Mouse (Mus musculus) liver, embryonic 14.5 days (tissue): ENCODE measurements around the gene Uri1. TPM values are rescaled to one million over a fixed set of nuclear protein-coding genes. Genes with fewer than 3 reads are reported as not detected.

Experiments used
- ATAC-seq: fragments of 200-750 bp; cut with Nextera tagmentation; 2 replicates; pipeline ENCODE4 v1.8.0; 2017; ENCODE audit warnings: moderate number of reproducible peaks, mild to moderate bottlenecking, moderate library complexity; ENCODE audit not compliant: insufficient read depth
- DNase-seq, 3 experiments: peaks; one replicate each; pipeline ENCODE4 v3.0.0-alpha.2; 2012 to 2013; ENCODE audit warnings: low read depth in 3 of 3, low spot score in 3 of 3
- H3K27ac ChIP-seq: fragments of 300-500 bp; sonication (generic); 2 replicates; pipeline ENCODE4 v1.5.1; 2014; ENCODE audit warnings: moderate library complexity, mild to moderate bottlenecking, control low read depth, inconsistent platforms
- H3K27me3 ChIP-seq: fragments of 300-500 bp; sonication (generic); 2 replicates; pipeline ENCODE4 v1.6.1; 2014; ENCODE audit warnings: mild to moderate bottlenecking, low read length, moderate library complexity; ENCODE audit not compliant: control insufficient read depth, insufficient read depth
- H3K36me3 ChIP-seq: fragments of 300-500 bp; sonication (generic); replicated peaks from 2 replicates; pipeline ENCODE4 v1.6.1; 2014; ENCODE audit warnings: low read depth; ENCODE audit not compliant: control insufficient read depth, insufficient read depth
- H3K4me1 ChIP-seq, 2 experiments: fragments of 200-500 bp in 1 of 2; fragments of 300-500 bp in 1 of 2; sonication (generic) in 1 of 2; replicated peaks; 2 replicates each; pipeline ENCODE4 v1.6.1; 2012 to 2014; ENCODE audit warnings: antibody characterized with exemption in 1 of 2, inconsistent platforms in 1 of 2, low read length in 1 of 2; ENCODE audit not compliant: control insufficient read depth in 2 of 2, insufficient read depth in 2 of 2
- H3K4me2 ChIP-seq: fragments of 300-500 bp; sonication (generic); 2 replicates; pipeline ENCODE4 v1.6.1; 2014; ENCODE audit warnings: low read depth, mild to moderate bottlenecking, control low read depth, moderate library complexity
- H3K4me3 ChIP-seq, 2 experiments: fragments of 200-500 bp in 1 of 2; fragments of 300-500 bp in 1 of 2; sonication (generic) in 1 of 2; 2 replicates each; pipeline ENCODE4 v1.5.1; 2012 to 2014; ENCODE audit warnings: low read depth in 2 of 2, low read length in 2 of 2, mild to moderate bottlenecking in 2 of 2, control low read depth in 1 of 2, inconsistent platforms in 1 of 2, moderate library complexity in 1 of 2; ENCODE audit not compliant: insufficient read depth in 1 of 2
- H3K9ac ChIP-seq: fragments of 300-500 bp; sonication (generic); replicated peaks from 2 replicates; pipeline ENCODE4 v1.6.1; 2014; ENCODE audit warnings: mild to moderate bottlenecking, control low read depth, moderate library complexity
- H3K9me3 ChIP-seq: fragments of 300-500 bp; sonication (generic); 2 replicates; pipeline ENCODE4 v1.6.1; 2016; ENCODE audit warnings: low read length, mixed read lengths; ENCODE audit not compliant: control insufficient read depth
- CTCF ChIP-seq: IDR thresholded peaks from 2 replicates; pipeline ENCODE4 v1.5.1; 2016; ENCODE audit warnings: antibody characterized with exemption, low read depth, control low read depth
- EP300 ChIP-seq: IDR thresholded peaks from 2 replicates; pipeline ENCODE4 v1.6.1; 2016; ENCODE audit warnings: antibody characterized with exemption, low read depth
- WGBS: fragments of 180-500 bp; shearing (Covaris S2); extraction: QIAGEN DNeasy Blood & Tissue Kit; methylation state at CpG from one replicate; pipeline ENCODE4 v1.1.7; 2014; ENCODE audit not compliant: insufficient replicate concordance; 5-methylcytosine and 5-hydroxymethylcytosine counted together
- polyA plus RNA-seq, 2 experiments: library from polyadenylated mRNA; depleted of rRNA in 1 of 2; stranded (reverse) in 1 of 2; unstranded in 1 of 2; fragments of >200 nt; fragmentation: Nextera tagmentation in 1 of 2; extraction: Ambion mirVana in 1 of 2; gene quantifications; 2 replicates each; pipeline versions ENCODE4 v1.2.1 to v1.2.3; 2012 to 2014

Uri1 gene
- polyA plus RNA-seq, 2 experiments = 7.2 to 11.9 TPM

DNA sequence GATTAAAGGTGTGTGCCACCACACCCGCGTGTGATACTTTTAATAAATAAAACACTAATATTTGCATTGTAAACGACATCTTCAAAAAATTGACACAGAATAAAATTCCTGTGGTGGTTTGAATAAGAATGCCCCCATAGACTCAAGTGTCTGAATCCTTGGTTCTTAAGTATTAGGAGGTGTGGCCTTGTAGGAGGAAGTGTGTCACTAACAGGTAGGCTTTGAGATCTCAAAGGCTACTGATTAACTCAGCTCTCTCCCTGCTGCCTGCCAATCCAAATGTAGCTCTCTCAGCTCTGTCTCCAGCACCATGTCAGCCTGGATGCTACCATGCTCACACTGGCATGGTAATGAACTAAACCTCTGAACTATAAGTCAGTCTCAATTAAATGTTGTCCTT is 17.9 kb upstream of the Uri1 start:
- Histone ChIP-seq H3K9me3 (no peaks in the 10 kb centered on the region), H3K4me1 (no peaks in the 10 kb centered on the region), H3K36me3 (no peaks in the 10 kb centered on the region), H3K4me3 (no peak overlapping the region), H3K27ac (no peak overlapping the region), H3K9ac (no peak overlapping the region), H3K27me3 (no peaks in the 10 kb centered on the region), H3K4me2 (no peak overlapping the region)
- ATAC-seq = no peak
- WGBS = 56% methylated on average over 3 of the region's 3 CpGs
- no peak for DNase-seq
- TF ChIP-seq CTCF (no peak), EP300 (no peak)

DNA sequence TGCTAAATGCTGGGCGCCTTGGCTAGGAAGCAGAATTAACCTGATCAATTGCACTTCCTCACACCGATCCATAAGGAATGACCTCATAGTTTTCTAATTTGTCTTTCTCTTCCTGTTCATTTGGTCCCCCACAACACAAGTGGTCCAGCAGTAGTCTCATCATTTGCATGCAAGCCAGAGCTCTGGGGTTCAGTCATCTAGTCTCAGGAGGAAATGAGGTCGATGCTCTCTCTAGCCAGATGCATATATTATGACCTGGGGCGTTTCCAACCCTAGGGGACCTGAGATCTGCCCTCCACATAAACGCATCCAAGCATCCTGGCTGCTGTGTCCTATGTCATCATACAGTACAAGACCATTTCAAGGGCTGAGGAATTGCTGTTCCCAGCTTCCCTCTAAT is 14.2 kb upstream of the Uri1 start:
- no peaks in the 10 kb centered on the region for H3K27me3 ChIP-seq
- H3K36me3 ChIP-seq = no peaks in the 10 kb centered on the region
- no peak overlapping the region for H3K9ac ChIP-seq
- no peak overlapping the region for H3K4me3 ChIP-seq
- H3K27ac ChIP-seq = no peak overlapping the region
- TF ChIP-seq EP300 (no peak), CTCF (no peak)
- no peak overlapping the region for H3K4me2 ChIP-seq
- ATAC-seq (no peak), DNase-seq (no peak)
- no peaks in the 10 kb centered on the region for H3K9me3 ChIP-seq
- no peaks in the 10 kb centered on the region for H3K4me1 ChIP-seq
- WGBS = 54% methylated on average over 5 of the region's 5 CpGs

DNA sequence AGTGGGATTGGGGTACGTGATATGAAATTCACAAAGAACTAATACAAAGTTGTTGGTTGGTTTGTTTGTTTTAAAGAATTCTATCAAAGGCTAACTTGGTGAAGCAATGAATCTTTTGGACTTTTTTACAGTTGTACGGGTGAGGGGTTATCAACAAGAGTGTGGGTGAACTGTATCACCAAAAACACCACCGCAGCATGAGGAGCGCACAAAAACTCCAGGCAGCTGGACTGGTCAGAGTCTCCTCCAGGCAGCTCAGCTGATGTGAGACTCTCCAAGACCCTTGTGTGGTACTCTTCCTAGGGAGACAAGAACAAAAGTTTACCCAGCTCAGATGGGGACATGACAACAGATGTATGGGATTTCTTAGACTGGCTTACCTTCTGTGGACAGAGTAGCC is 7.8 kb upstream of the Uri1 start:
- Histone ChIP-seq H3K9ac (no peak overlapping the region), H3K4me3 (no peak overlapping the region), H3K27me3 (no peaks in the 10 kb centered on the region), H3K4me1 (peaks cover 0 to 4% of the 10 kb centered on the region in 2 experiments; a peak in 2 of 4 replicates), H3K4me2 (no peak overlapping the region), H3K9me3 (no peaks in the 10 kb centered on the region), H3K36me3 (no peaks in the 10 kb centered on the region), H3K27ac (no peak overlapping the region)
- ATAC-seq = no peak
- DNase-seq = no peak
- WGBS = 62% methylated on average over 4 of the region's 4 CpGs
- no peak for TF ChIP-seq CTCF
- no peak for TF ChIP-seq EP300

DNA sequence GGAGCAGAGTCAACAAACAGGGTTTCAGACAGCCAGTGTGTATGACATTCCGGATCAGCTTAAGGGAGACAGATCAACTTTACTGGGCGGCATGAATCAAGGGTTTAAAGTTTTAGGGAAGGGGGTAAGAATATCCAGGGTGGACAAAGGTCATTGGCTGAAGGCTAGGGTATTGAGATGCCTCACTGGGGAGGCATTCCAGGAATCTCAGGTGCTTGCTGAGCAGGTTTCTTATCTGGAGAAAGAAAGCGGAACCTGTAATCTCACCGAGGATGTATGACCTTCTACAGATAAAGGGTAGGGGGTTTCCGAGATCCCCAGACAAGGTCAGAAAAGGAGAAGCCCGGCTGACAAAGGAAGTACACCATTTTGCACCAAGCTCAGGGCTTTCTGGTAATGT is 7.3 kb upstream of the Uri1 start:
- H3K36me3 ChIP-seq = no peaks in the 10 kb centered on the region
- DNase-seq (no peak), ATAC-seq (no peak)
- peaks cover 0 to 4% of the 10 kb centered on the region in 2 experiments; a peak in 2 of 4 replicates for H3K4me1 ChIP-seq
- no peaks in the 10 kb centered on the region for H3K27me3 ChIP-seq
- no peak overlapping the region for H3K9ac ChIP-seq
- H3K9me3 ChIP-seq = no peaks in the 10 kb centered on the region
- no peak overlapping the region for H3K4me2 ChIP-seq
- TF ChIP-seq EP300 (no peak), CTCF (no peak)
- WGBS = 10% methylated on average over 6 of the region's 6 CpGs
- no peak overlapping the region for H3K4me3 ChIP-seq
- H3K27ac ChIP-seq = no peak overlapping the region

DNA sequence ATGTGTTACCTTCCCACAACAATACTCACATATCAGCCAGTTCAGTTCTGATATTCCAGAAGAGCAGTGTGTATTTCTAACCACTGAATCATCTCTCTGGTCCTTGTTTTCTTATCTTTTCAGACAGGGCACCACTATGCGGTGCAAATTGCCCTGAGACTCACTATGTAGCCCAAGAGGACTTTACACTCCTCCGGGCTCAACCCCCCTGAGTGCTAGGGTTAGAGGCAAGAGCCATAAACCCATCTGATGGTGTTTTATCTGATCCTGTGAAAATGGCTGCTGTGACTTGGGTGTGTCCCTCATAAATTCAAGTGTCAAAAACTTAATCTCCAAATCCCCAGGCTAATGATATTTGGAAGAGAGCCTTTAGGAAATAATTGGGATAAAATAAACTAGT is 6.6 kb upstream of the Uri1 start:
- DNase-seq (no peak), ATAC-seq (no peak)
- H3K9me3 ChIP-seq = no peaks in the 10 kb centered on the region
- peaks cover 0 to 4% of the 10 kb centered on the region in 2 experiments; a peak in 2 of 4 replicates for H3K4me1 ChIP-seq
- H3K4me2 ChIP-seq = no peak overlapping the region
- no peak overlapping the region for H3K9ac ChIP-seq
- 11% methylated on average over 2 of the region's 2 CpGs for WGBS
- H3K4me3 ChIP-seq = no peak overlapping the region
- no peaks in the 10 kb centered on the region for H3K27me3 ChIP-seq
- H3K27ac ChIP-seq = no peak overlapping the region
- no peak for TF ChIP-seq EP300
- TF ChIP-seq CTCF = no peak
- no peaks in the 10 kb centered on the region for H3K36me3 ChIP-seq

DNA sequence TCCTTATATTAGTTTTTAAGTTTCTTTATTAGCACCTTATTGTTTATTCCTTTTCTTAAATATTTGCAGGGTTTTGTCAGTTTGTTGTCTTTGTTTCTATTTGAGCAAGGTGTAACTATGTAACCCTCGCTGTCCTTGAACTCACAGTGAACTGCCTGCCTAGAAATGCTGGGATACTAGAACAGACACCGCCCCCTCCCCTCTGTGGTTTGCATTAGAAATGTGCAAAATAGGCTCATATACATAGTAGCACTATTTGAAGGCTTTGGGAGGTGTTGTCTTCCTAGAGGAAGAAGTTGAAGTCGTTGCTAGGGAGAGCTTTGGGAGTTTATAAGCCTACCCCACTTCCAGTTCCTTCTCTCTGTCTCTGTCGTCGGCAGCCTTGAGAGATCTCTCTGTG is 5.7 kb upstream of the Uri1 start:
- Histone ChIP-seq H3K4me3 (no peak overlapping the region), H3K27ac (no peak overlapping the region), H3K36me3 (no peaks in the 10 kb centered on the region), H3K9me3 (no peaks in the 10 kb centered on the region), H3K4me1 (peaks cover 0 to 4% of the 10 kb centered on the region in 2 experiments; a peak in 2 of 4 replicates), H3K4me2 (no peak overlapping the region), H3K9ac (no peak overlapping the region), H3K27me3 (no peaks in the 10 kb centered on the region)
- TF ChIP-seq CTCF (no peak), EP300 (no peak)
- no peak for DNase-seq
- 27% methylated on average over 5 of the region's 5 CpGs for WGBS
- no peak for ATAC-seq
